Mouse (Mus musculus): ENCODE results near the gene Cpt1c.

- TF ChIP-seq CTCF (IDR thresholded peaks at IDR 0.05; ENCODE audit: borderline replicate concordance, control insufficient read depth, extremely low read depth, insufficient read depth, low read length, poor library complexity), result no peak
- TF ChIP-seq POLR2A (IDR thresholded peaks at IDR 0.05; ENCODE audit: control insufficient read depth, extremely low read depth, insufficient read depth, low read length, poor library complexity), result no peak
These were observed 39.4 kb upstream of the Cpt1c start for GRCm38 (mm10) chr7:45014096-45014451.
